Comparison of ENCODE assay signal across 8 mouse cellular contexts in the genomic region with DNA sequence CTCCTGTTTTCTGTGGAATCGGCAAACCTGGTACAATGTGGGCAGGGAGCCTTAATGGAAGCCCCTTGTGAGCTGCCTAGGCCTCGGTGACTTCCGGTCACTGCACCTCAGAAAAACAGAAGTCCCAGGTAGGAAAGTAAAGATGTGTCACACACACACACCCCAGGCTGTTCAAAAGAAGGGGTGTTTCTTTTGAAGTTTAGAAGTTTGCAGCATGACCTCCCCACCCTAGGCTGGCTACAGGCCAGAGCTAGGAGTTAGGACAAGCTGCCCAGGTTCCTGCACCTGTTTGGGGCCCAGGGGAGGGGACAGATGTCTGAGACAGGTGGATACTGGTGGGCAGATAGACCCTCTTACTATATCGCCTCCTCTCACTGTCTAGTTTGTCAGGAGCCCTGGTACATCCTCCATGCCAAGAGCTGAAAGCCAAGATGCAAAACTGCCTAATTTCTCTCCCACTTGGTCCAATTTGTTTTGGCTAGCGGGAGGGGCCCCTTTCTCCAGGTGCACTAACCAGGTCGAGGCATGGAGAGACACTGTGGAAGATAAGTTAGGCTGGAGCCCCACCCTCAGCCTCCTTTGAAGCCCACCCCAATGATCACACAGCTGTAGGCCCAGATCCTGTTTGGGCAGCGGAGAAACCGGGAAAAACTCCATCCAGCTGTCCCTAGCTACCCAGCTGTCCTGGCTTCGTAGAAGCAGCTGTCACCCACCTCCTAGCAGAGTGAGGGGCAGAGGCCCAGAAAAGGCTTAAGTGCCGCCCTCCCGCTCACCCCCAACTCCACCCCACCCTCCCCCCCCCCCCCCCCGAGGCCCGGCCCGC. TPM values are rescaled to one million over a fixed set of nuclear protein-coding genes. Genes with fewer than 3 reads are reported as not detected.
DNase-seq lines count a peak whose midpoint lies in the region; ATAC-seq and TF ChIP-seq lines count a peak whose summit lies in the region.

No protein-coding gene starts in this region.

- WGBS in lung, embryonic 14.5 days, result 28% methylated on average over 11 of the region's 14 CpGs
- WGBS in forebrain, embryonic 13.5 days, result 40% methylated on average over 9 of the region's 14 CpGs
- WGBS in limb, embryonic 13.5 days, result 28% methylated on average over 11 of the region's 14 CpGs

- H3K9ac ChIP-seq in lung, embryonic 14.5 days, result no peak overlapping the region
- H3K9ac ChIP-seq in forebrain, embryonic 13.5 days, result 0 out of 2 replicates have a peak overlapping the region, but pooled peaks have one; percentile 53
- H3K9ac ChIP-seq in limb, embryonic 13.5 days, result no peak overlapping the region; the same call in 1 of the 2 replicates

- H3K27me3 ChIP-seq in lung, embryonic 14.5 days (ENCODE audit: insufficient read depth, low read length), result no peaks in the 10 kb centered on the region
- H3K27me3 ChIP-seq in forebrain, embryonic 13.5 days, result no peaks in the 10 kb centered on the region
- H3K27me3 ChIP-seq in limb, embryonic 13.5 days, result no peaks in the 10 kb centered on the region

- no peak overlapping the region for H3K4me3 ChIP-seq in lung, embryonic 14.5 days (ENCODE audit: low read depth, low read length)
- no peak overlapping the region for H3K4me3 ChIP-seq in forebrain, embryonic 13.5 days
- H3K4me3 ChIP-seq in limb, embryonic 13.5 days, result peak overlapping the region; percentile 20

- peak; percentile 78 for DNase-seq in lung, embryonic 14.5 days
- DNase-seq in lung, adult 18-20 months, result no peak
- peak; percentile 75 for DNase-seq in retina, postnatal 1 day
- no peak for DNase-seq in ovary, postnatal 14 days (ENCODE audit: low spot score)
- DNase-seq in yolk sac, embryonic 10.5 days (ENCODE audit: low spot score), result no peak
- no peak for DNase-seq in right cerebral cortex, postnatal 4 days

- H3K4me1 ChIP-seq in lung, embryonic 14.5 days (ENCODE audit: insufficient read depth), result peaks cover 24% of the 10 kb centered on the region
- peaks cover 26% of the 10 kb centered on the region for H3K4me1 ChIP-seq in forebrain, embryonic 13.5 days
- peaks cover 33% of the 10 kb centered on the region for H3K4me1 ChIP-seq in limb, embryonic 13.5 days

- peak; percentile 73 for ATAC-seq in lung, embryonic 14.5 days (ENCODE audit: insufficient read depth)
- ATAC-seq in forebrain, embryonic 13.5 days, result peak; percentile 23; the same call in 1 of the 2 replicates
- ATAC-seq in limb, embryonic 13.5 days (ENCODE audit: low FRiP score, low read depth), result peak; percentile 67

- H3K9me3 ChIP-seq in lung, embryonic 14.5 days (ENCODE audit: low read depth, low read length), result no peaks in the 10 kb centered on the region
- H3K9me3 ChIP-seq in forebrain, embryonic 13.5 days (replicated peaks), result no peaks in the 10 kb centered on the region
- H3K9me3 ChIP-seq in limb, embryonic 13.5 days, result no peaks in the 10 kb centered on the region

- TF ChIP-seq CTCF in lung, embryonic 14.5 days (IDR thresholded peaks at IDR 0.05; ENCODE audit: low read depth), result no peak

- H3K4me2 ChIP-seq in lung, embryonic 14.5 days, result peak overlapping the region; percentile 50
- H3K4me2 ChIP-seq in forebrain, embryonic 13.5 days, result peak overlapping the region; percentile 50
- peak overlapping the region; percentile 60 for H3K4me2 ChIP-seq in limb, embryonic 13.5 days (replicated peaks)

- H3K36me3 ChIP-seq in lung, embryonic 14.5 days (ENCODE audit: insufficient read depth), result peaks cover 45% of the 10 kb centered on the region
- H3K36me3 ChIP-seq in forebrain, embryonic 13.5 days (ENCODE audit: poor library complexity, severe bottlenecking), result peaks cover 39% of the 10 kb centered on the region
- peaks cover 33% of the 10 kb centered on the region for H3K36me3 ChIP-seq in limb, embryonic 13.5 days

- H3K27ac ChIP-seq in lung, embryonic 14.5 days (ENCODE audit: low read depth), result peak overlapping the region; percentile 61; the same call in 1 of the 2 replicates
- H3K27ac ChIP-seq in forebrain, embryonic 13.5 days, result peak overlapping the region; percentile 73
- H3K27ac ChIP-seq in limb, embryonic 13.5 days, result peak overlapping the region; percentile 55; the same call in 1 of the 2 replicates

RNA-seq across cellular contexts. Expression of a gene that starts 16.2 kb away (rescaled TPM):
- polyA plus RNA-seq in lung, embryonic 14.5 days (2014; fragmentation: Nextera tagmentation; extraction: Ambion mirVana), result 28.3 and 31.0 TPM in 2 replicates
- polyA plus RNA-seq in forebrain, embryonic 13.5 days (2015; fragmentation: Nextera tagmentation; extraction: Ambion mirVana), result 22.5 and 22.6 TPM in 2 replicates
- polyA plus RNA-seq in limb, embryonic 13.5 days (2015; fragmentation: Nextera tagmentation; extraction: Ambion mirVana), result 13.6 and 14.2 TPM in 2 replicates

RNA-seq across cellular contexts. Expression of a gene that starts 55.3 kb away (rescaled TPM):
- polyA plus RNA-seq in lung, embryonic 14.5 days (2014; fragmentation: Nextera tagmentation; extraction: Ambion mirVana), result 78.6 and 85.4 TPM in 2 replicates
- 233 and 245 TPM in 2 replicates for polyA plus RNA-seq in forebrain, embryonic 13.5 days (2015; fragmentation: Nextera tagmentation; extraction: Ambion mirVana)
- 178 and 183 TPM in 2 replicates for polyA plus RNA-seq in limb, embryonic 13.5 days (2015; fragmentation: Nextera tagmentation; extraction: Ambion mirVana)

RNA-seq across cellular contexts. Expression of a gene that starts 55.4 kb away (rescaled TPM):
- polyA plus RNA-seq in lung, embryonic 14.5 days (2014; fragmentation: Nextera tagmentation; extraction: Ambion mirVana), result 22.2 and 24.9 TPM in 2 replicates
- 12.4 and 13.2 TPM in 2 replicates for polyA plus RNA-seq in forebrain, embryonic 13.5 days (2015; fragmentation: Nextera tagmentation; extraction: Ambion mirVana)
- 27.8 and 28.1 TPM in 2 replicates for polyA plus RNA-seq in limb, embryonic 13.5 days (2015; fragmentation: Nextera tagmentation; extraction: Ambion mirVana)

Comparison
In these comparisons a context has a peak if more than half of its experiments do, and no peak if none do; other contexts are left out.
1. DNase-seq: peak in lung, embryonic 14.5 days (single experiment) and retina, postnatal 1 day (single experiment); none in lung, adult 18-20 months (0 of 2), ovary, postnatal 14 days (single experiment), yolk sac, embryonic 10.5 days (single experiment) and right cerebral cortex, postnatal 4 days (single experiment).
2. ATAC-seq: peak in every context shown above with its lines; median percentile 73 in lung, embryonic 14.5 days; 67 in limb, embryonic 13.5 days; 23 in forebrain, embryonic 13.5 days.
3. Peak in every context shown above with its lines, with median percentiles within 50 percentile points of each other: H3K27ac ChIP-seq and H3K4me2 ChIP-seq.